Mouse (Mus musculus) thymus, postnatal 25 days (tissue): Measurements from ENCODE around the gene Vsig1.
A peak's percentile ranks its signal among the peaks of the same experiment; 100 is the strongest.

Source experiments
- DNase-seq: peaks from one replicate; pipeline ENCODE4 v3.0.0; 2022

The Vsig1 gene

DNA sequence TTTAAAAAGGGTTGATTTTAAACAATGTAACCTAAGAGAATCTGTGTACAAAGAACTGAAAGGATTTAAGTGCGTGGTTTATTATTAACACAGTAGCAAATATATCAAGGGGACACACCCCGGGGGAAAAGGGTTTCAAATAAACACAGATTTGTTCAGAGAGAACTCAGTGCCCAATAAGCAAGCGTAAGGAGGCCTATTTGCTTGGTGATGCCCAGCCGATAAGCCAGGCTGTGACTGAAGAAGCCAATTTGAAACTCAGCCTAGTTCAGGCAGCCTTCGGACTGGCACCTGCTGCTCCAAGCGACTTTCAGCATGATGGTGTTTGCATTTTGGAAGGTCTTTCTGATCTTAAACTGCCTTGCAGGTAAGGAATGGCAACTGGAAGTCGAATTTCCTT, at the start of gene Vsig1:
Gene Vsig1, plus strand, starts transcription at position 249 of the 400 bp plus-strand sequence.
- no peak for DNase-seq

DNA sequence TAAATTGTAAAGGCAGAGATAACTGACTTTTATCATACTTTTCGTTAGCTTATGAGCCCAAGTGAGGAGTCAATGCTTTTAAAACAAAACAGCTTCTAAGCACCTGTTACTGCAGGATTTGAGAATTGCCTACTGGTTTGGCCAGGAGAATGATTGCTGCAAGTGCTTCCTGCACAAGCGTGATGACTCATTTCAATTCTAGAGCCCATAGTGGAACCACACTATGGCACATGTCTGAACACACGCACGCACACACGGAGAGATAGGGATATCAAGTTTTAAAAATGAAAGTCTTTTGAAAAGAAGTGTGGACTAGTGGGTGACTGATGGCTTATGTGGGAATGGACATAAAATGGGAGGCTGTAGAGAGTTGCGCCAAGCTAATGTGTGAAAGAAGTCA, 44.6 kb upstream of the Vsig1 start:
- no peak for DNase-seq

DNA sequence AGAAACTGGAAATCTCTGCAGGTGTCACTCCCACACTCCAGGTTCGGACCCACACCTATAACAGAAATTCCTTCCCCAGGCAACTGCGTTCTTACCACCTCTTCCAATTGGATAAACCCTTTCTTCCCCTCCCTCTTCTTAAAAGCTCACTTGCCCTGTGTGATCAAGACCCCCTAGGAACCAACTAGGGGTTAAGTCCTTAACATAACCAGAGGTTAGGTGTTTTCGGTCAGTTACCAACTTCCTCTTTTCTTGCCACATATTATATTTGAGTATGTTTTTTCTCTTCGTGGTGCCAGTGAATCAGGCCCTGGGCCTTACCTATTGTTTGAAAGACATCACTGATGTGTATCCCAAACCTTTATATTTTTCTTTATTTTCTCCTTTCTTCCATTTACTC, 44.0 kb upstream of the Vsig1 start:
- no peak for DNase-seq

DNA sequence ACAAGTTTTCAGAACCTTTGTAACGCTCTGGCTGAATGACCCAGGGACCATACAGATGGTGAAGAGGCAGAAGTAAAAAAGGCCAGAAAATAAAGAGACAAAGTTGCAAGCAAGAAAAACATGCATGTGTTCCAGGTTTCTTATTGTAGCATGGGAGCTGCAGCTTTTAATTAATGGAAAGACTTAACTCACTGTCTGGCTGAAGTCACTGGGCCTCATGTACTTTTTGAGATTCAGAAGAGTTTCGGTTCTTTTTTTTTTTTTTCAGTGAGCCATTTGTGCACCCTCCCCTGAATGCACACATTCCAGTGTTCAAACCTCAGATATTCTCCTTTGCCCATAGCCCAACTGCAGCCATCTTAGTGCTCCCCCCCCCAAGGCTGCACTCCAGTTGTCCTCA, 20.2 kb upstream of the Vsig1 start:
- no peak for DNase-seq

DNA sequence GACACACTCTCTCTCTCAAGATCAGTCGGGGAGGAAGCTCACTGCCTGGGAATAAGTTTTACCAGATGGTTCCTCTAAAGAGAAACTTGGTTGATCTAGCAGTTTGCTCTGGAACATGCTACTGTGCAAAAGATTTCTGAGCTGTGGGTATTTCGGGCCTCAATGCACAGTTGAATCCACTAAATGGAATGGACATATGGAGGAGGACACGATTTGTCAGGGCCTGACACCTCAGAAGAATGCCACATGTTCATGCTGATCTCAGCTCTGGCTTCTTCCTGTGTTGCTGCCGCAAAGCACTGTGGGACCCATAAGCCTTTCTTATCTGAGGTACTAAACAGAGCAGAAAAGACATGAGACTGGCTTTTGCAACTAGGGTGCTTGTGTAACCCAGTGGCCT, 15.6 kb upstream of the Vsig1 start:
- DNase-seq, result no peak

DNA sequence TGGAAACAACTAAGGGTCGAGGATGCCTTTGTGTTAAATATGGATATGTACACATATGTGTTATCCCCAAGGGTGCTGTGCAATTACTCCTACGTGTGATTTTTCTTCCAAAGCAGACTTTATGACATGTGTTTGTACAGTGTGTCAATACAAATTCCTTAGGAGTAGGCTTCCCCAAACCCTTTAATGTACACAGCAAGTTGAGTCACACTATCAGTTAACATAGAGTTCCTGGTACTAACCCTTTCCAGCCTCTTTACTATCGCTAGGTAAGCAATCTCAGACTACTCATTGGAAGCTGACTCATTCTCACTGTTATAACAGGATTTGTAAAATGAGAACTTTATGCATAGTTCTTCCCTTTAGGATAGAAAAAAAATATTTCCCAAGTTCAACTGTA, 3.9 kb upstream of the Vsig1 start:
- no peak for DNase-seq

DNA sequence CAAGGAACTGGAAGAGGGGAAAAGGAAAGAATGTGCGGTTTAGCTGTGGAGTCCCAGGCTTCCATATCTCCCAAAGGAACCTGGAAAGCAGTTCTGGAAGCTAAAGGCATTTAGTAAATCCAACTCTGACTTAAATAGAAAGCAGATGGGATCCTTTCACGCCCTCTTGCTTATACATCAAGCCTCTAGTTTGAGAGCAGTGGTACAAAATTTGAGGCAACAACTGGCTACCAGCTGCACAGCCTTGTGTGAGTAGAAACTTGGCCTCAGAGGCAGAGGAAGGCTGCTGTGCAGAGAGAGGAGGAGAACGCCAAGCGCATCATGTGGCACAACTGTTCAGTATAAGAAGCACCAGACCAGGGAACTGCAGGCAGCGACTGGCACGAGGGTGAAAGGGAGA, 13.9 kb downstream of the Vsig1 start:
- no peak for DNase-seq

DNA sequence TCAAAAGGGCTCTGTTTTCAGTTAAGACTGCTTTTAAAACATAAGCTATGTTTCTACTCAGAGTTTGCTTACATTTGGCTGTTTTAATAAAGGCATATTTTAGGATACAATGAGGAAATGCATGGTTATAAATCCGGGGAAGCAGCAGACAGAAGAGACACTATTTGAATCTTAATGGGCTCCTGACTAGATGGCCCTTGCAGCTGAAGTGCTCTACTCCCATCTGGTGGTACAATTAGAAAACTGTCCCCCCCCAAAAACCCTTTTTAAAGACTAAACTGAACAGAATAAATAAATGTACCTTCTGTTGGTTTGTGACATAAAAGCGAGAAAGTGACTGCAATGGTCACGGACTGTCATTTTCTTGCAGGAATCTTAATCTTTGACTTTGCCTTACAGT, 24.7 kb downstream of the Vsig1 start:
- DNase-seq, result no peak

DNA sequence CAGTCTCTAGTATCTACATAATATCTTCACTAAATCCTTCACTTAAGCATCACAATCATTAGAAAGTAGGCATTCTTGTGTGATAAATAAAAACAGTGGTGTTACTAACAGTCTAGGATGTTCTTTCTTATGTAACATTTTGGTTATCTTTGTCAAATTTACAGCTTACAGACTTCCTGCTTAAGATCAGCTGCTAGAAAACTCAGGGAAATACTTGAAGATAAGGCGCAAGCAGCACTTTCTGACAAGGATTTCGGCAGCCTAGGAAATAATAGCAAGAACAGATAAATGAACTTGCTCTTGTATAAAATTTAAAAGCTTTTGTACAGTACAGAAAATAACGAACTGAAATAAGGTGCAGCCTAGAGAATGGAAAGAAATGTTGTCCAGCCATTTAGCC, 25.9 kb downstream of the Vsig1 start:
- no peak for DNase-seq

DNA sequence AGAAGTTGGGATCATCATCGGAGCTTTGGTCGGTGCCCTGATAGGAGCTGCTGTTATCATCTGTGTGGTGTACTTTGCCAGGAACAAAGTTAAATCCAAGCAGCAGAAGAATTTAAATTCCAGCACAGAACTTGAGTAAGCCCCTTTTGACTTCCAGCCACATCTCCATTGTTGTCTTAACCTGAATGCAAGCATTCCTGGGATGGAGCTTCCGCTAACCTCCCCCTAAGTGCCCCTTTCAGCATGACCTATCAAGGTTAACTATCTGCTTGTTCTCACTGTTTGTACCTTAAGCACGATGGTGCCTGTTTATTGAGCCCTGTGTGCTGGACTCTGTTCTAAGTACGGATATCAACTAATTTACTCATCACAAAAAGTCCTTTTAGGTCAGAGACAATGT, 28.9 kb downstream of the Vsig1 start:
- DNase-seq, result no peak

DNA sequence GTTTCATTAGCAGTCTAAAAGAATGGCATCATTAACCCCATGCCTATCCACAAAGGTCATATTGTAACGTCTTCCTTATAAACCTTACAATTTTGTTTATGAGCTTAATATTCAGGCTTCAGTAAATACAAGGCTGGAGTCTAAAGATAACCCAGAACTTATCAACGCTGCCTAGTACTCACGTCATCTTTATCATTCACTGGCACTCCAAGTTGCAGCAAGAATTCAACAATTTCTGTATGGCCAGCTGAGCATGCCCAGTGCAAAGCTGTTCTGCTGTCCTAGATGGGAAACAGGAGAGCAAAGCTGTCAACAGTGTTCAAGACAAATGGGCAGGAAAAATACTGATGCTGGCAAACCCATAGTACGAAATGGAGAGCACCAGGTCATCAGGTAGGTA, 46.2 kb downstream of the Vsig1 start:
- DNase-seq, result no peak

DNA sequence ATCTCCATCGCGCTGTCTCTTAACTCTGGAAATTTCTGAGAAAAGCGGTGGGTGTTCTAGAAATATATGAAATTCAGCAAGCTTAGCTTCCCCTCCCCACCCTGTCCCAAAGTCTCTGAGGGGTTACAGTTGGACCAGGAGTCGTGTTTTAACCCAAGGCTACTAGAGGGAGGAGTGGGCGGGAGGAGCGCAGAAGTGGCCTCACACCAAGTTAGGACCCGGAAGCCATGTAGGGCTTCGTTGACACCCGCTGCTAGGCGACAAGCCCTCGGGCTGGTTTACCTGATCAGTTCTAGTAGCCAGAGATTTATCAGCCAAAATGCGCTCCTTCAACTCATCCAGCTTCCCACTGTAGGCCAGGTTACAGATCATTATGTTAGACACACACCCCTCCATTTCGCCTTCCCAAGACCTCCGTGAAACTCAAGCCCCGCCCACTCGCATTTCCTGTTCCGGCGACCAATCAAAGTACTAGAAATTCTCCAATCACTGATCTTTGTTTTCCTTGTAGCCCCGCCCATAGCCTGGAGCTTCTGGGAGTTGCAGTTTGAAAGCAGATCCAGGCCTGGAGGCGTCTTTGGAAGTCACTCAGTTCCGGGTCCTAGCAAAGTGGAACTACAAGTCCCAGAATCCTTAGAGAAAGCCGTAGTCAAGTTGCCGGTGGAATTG, 49.0 kb downstream of the Vsig1 start, which contains the start of the genes Psmd10 and Atg4a:
Gene Psmd10, minus strand, starts transcription at position 457 of the 669 bp plus-strand sequence.
Gene Atg4a, plus strand, starts transcription at position 636 of the 669 bp plus-strand sequence.
- peak; percentile 89 for DNase-seq

DNA sequence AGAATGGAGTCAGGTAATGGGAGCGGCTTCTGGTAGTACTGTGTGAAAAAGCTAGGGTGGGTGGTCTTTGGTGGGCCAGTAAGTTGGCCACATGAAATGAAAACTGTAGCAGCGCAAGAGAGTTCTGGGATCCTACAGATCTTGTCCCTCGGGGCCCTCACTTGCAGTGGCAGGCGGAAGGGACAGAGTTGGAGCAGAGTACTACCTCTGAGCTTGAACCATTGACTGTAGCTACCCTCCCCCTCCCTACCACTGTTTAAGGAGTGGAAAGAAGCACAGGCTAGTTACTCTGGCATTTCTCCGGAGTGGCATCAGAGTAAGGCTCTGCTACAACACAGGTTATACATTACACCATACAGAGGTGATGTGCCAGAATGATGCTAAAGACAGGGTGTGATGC, 49.6 kb downstream of the Vsig1 start:
- DNase-seq, result no peak

DNA sequence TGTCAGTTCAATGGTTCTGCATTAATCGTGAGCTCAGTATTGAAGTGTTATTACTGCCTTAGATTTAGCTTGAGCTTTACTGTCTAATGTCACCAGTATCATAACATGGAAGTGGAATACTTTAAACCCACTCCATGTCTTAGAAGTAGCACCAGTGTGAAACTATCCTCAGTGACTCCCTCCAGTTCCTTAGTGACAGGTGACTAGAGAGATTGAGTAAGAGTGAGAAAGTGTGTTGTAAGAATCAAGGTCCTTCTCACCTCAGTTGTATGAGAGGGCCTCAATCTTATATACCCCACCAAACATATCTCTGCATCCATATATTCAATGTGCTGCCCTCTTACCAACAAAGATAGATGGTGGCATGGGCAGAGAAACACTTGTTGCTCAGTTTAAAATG, 71.5 kb downstream of the Vsig1 start:
- DNase-seq, result no peak

DNA sequence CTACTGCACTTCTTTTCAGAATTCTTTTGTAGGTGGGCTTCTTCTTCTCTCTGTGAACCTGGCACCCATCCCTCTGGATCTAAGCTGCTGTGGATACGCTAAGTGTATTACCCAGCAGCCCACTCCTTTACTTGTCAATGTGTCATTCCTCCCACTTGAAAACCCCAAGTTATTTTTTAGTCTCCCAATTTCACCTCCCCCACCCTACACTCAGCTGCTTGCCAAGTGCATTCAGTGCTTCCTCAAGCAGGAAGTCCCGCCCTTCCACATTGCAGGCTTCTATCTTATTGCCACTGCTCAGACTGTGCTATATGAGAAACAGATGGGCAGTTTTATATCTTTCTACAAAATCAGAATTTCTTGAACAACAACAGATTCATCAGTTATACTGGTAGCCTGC, 72.1 kb downstream of the Vsig1 start:
- no peak for DNase-seq

DNA sequence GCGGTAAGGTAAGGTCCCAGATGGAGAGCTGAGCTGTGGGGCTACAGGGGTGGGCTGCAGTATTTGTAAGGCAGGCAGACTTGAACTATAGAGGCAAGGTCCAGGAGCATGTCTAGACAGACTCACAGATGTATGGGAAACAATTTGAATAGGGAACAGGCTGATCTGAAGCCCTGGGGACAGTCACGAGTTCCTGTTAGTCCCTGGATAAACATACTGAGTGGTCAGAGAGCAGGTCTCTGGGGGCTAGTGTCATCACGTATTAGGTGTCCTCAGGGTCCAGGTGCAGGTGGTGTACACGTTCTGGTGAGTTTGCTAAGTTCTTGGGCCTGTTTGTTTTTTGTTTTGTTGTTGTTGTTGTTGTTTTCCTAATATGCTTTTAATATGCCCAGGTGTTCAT, 72.8 kb downstream of the Vsig1 start:
- DNase-seq, result no peak

DNA sequence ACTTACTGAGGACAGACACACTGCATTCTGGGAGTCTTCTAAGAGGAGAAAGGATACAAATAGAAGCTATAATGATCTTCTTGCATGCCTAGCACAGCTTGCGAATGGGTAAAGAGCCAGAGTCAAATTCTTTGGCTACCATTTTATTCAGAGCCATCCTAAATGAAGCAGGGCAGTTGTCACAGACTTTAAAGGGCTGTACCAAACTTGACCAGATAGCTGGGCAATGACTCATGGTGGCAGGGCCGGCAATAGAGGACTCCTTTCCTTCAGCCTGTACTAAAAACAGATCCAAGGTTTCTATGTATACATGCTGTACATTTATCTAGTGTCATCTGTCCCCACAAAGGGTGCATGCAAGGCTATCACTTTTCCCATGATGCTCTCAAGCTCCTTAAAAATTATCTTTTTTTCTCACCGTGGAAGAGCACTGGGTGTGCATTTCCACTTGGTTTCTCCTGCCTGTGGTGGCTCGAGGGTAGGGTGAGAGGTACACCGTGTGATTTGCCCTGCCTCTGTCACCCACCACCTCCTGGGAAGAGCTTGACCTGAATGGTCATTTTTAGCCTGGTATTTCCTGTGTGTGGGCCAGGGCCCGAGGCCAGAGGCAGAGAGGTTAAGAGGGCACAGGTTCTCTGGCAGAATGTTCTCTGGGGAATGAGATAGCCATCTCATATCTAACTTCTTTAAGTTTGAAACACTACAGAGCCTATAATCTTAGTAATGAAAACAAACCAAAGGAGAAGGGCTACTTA, 76.0 kb downstream of the Vsig1 start:
- no peak for DNase-seq

DNA sequence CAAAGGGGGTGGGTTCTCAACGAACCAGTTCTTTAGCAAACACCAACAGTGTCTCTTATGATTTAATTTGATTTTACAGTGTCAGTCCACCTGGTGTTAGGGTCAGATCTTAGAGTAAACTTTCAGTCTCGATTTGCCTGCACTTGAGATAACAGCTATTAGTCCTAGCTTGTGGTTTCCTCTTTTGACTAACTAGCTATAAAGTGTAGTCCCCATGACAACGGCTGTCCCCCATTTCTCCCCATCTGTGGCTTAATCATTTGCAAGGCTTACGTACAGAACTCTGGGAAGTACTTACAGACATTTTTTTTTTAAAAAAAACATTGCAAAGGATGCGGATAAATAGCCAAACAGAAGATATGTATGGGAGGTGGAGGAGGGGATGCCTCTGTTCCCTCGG, 77.4 kb downstream of the Vsig1 start:
- no peak for DNase-seq

DNA sequence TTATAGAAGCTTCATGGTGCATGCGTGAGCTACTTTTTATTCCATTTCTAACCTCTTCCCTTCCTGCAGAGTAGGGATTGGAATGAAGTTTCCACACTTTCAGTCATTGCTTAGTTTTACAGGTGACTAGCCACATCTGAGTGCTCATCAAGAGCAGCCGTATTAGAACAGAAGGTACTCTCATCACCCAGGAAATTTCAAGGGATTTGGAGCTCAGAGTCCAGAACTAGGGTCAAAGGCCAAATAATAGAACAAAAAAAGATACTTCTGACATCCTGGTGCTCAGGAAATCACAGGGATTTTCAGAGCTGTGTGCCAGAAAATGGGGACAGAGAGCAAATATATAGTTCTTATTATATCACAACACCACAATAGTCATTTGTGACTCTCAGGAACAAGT, 77.8 kb downstream of the Vsig1 start:
- DNase-seq, result no peak
